Mouse (Mus musculus) inflammation-experienced regulatory T-cells (primary cell): ENCODE measurements around the gene 1810009A15Rik. TPM values are rescaled to one million over a fixed set of nuclear protein-coding genes. Genes with fewer than 3 reads are reported as not detected.

Experiments used
- polyA plus RNA-seq, 2 experiments: library from polyadenylated mRNA; unstranded; fragments of 100-300 nt; shearing (Covaris generic); gene quantifications; one replicate each; pipeline ENCODE4 v1.2.1; 2017

1810009A15Rik gene
- 10 to 100 TPM; 39.7 to 55.4 TPM for polyA plus RNA-seq

GRCm38 (mm10) chr19:8888511-8889385 is at the start of gene 1810009A15Rik, which contains the start of gene Gm49416:
1810009A15Rik (plus strand) TSS chr19:8888853.
Gm49416 (plus strand) TSS chr19:8888926.

GRCm38 (mm10) chr19:8839103-8839907 is 49.3 kb upstream of the 1810009A15Rik start, which contains the start of gene Gng3:
Gng3 (minus strand) TSS chr19:8839194.

GRCm38 (mm10) chr19:8850402-8850901 is 38.2 kb upstream of the 1810009A15Rik start, which contains the start of gene Lrrn4cl:
Lrrn4cl (plus strand) TSS chr19:8850768.

GRCm38 (mm10) chr19:8871267-8872186 is 17.1 kb upstream of the 1810009A15Rik start, which contains the start of gene Ubxn1:
Ubxn1 (plus strand) TSS chr19:8871496.

GRCm38 (mm10) chr19:8880311-8881033 is 8.2 kb upstream of the 1810009A15Rik start, which contains the start of gene Uqcc3:
Uqcc3 (minus strand) TSS chr19:8880923.

GRCm38 (mm10) chr19:8883616-8884015 is 5.0 kb upstream of the 1810009A15Rik start, which contains the start of the genes Lbhd1 and Gm49403:
Lbhd1 (plus strand) TSS chr19:8883732.
Gm49403 (plus strand) TSS chr19:8883930.

GRCm38 (mm10) chr19:8892829-8893766 is 4.4 kb downstream of the 1810009A15Rik start, which contains the start of gene Ints5:
Ints5 (plus strand) TSS chr19:8893005.

GRCm38 (mm10) chr19:8897865-8898495 is 9.3 kb downstream of the 1810009A15Rik start, which contains the start of gene Ganab:
Ganab (plus strand) TSS chr19:8898071.

GRCm38 (mm10) chr19:8920073-8920736 is 31.6 kb downstream of the 1810009A15Rik start, which contains the start of gene B3gat3:
B3gat3 (plus strand) TSS chr19:8920374.

GRCm38 (mm10) chr19:8929224-8930088 is 40.8 kb downstream of the 1810009A15Rik start, which contains the start of the genes Rom1 and Eml3:
Rom1 (minus strand) TSS chr19:8929356.
Eml3 (plus strand) TSS chr19:8929552.

Other genes with a start within 250 kb of the 1810009A15Rik start
- under 1 TPM; 0.07 to 0.15 TPM for gene Chrm1, start 225.1 kb upstream of the 1810009A15Rik start, polyA plus RNA-seq
- gene Slc3a2, start 165.5 kb upstream of the 1810009A15Rik start, polyA plus RNA-seq = 100 to 1,000 TPM; 155 to 158 TPM
- gene Wdr74, start 153.0 kb upstream of the 1810009A15Rik start, polyA plus RNA-seq = 10 to 100 TPM; 67.5 to 85.9 TPM
- gene 1700092M07Rik, start 148.1 kb upstream of the 1810009A15Rik start, polyA plus RNA-seq = under 1 TPM in 1 of 2 experiments, not detected in 1; 0.60 TPM
- gene Stx5a, start 147.4 kb upstream of the 1810009A15Rik start, polyA plus RNA-seq = 100 to 1,000 TPM; 143 to 155 TPM
- gene Nxf1, start 131.8 kb upstream of the 1810009A15Rik start, polyA plus RNA-seq = 100 to 1,000 TPM; 255 to 317 TPM
- 10 to 100 TPM; 88.2 to 88.6 TPM for gene Tmem223, start 117.9 kb upstream of the 1810009A15Rik start, polyA plus RNA-seq
- gene Tmem179b, start 114.4 kb upstream of the 1810009A15Rik start, polyA plus RNA-seq = 100 to 1,000 TPM; 159 to 171 TPM
- 10 to 100 TPM; 13.3 to 16.6 TPM for gene Taf6l, start 102.4 kb upstream of the 1810009A15Rik start, polyA plus RNA-seq
- gene Polr2g, start 90.3 kb upstream of the 1810009A15Rik start, polyA plus RNA-seq = 100 to 1,000 TPM; 140 to 144 TPM
- gene Zbtb3, start 86.3 kb upstream of the 1810009A15Rik start, polyA plus RNA-seq = 1 to 10 TPM; 2.7 to 4.7 TPM
- gene Ttc9c, start 69.5 kb upstream of the 1810009A15Rik start, polyA plus RNA-seq = 10 to 100 TPM; 41.8 to 55.6 TPM
- 10 to 100 TPM in 1 of 2 experiments, 1 to 10 TPM in 1; 8.6 to 15.5 TPM for gene Hnrnpul2, start 68.8 kb upstream of the 1810009A15Rik start, polyA plus RNA-seq
- not detected for gene AC129217.1, start 59.1 kb upstream of the 1810009A15Rik start, polyA plus RNA-seq
- gene Bscl2, start 51.4 kb upstream of the 1810009A15Rik start, polyA plus RNA-seq = 10 to 100 TPM; 87.2 to 89.9 TPM
- under 1 TPM; 0.29 to 0.80 TPM for gene Gng3, start 49.7 kb upstream of the 1810009A15Rik start, polyA plus RNA-seq
- gene Lrrn4cl, start 38.1 kb upstream of the 1810009A15Rik start, polyA plus RNA-seq = 1 to 10 TPM in 1 of 2 experiments, not detected in 1; 1.2 TPM
- gene Ubxn1, start 17.4 kb upstream of the 1810009A15Rik start, polyA plus RNA-seq = 100 to 1,000 TPM; 145 to 156 TPM
- gene Uqcc3, start 7.9 kb upstream of the 1810009A15Rik start, polyA plus RNA-seq = 10 to 100 TPM; 71.1 to 77.2 TPM
- 100 to 1,000 TPM in 1 of 2 experiments, 10 to 100 TPM in 1; 99.3 to 105 TPM for gene Lbhd1, start 5.1 kb upstream of the 1810009A15Rik start, polyA plus RNA-seq
- gene Gm49403, start 4.9 kb upstream of the 1810009A15Rik start, polyA plus RNA-seq = not detected
- not detected for gene Gm49416, start 73 bp downstream of the 1810009A15Rik start, polyA plus RNA-seq
- gene Ints5, start 4.2 kb downstream of the 1810009A15Rik start, polyA plus RNA-seq = 10 to 100 TPM; 35.8 to 44.9 TPM
- 100 to 1,000 TPM; 108 to 118 TPM for gene Ganab, start 9.2 kb downstream of the 1810009A15Rik start, polyA plus RNA-seq
- 10 to 100 TPM; 52.1 to 63.5 TPM for gene B3gat3, start 31.5 kb downstream of the 1810009A15Rik start, polyA plus RNA-seq
- 10 to 100 TPM; 10.2 to 16.3 TPM for gene Rom1, start 40.5 kb downstream of the 1810009A15Rik start, polyA plus RNA-seq
- 100 to 1,000 TPM in 1 of 2 experiments, 10 to 100 TPM in 1; 77.4 to 100 TPM for gene Eml3, start 40.7 kb downstream of the 1810009A15Rik start, polyA plus RNA-seq
- gene Mta2, start 53.0 kb downstream of the 1810009A15Rik start, polyA plus RNA-seq = 100 to 1,000 TPM; 231 to 276 TPM
- 10 to 100 TPM; 37.6 to 40.5 TPM for gene Tut1, start 65.0 kb downstream of the 1810009A15Rik start, polyA plus RNA-seq
- gene Eef1g, start 78.2 kb downstream of the 1810009A15Rik start, polyA plus RNA-seq = 100 to 1,000 TPM; 264 to 300 TPM
- gene Ahnak, start 100.4 kb downstream of the 1810009A15Rik start, polyA plus RNA-seq = 10 to 100 TPM; 58.4 to 93.3 TPM
- not detected for gene Scgb1a1, start 199.1 kb downstream of the 1810009A15Rik start, polyA plus RNA-seq
- gene Asrgl1, start 246.8 kb downstream of the 1810009A15Rik start, polyA plus RNA-seq = 10 to 100 TPM; 16.5 to 25.7 TPM